Mouse (Mus musculus): Measurements from ENCODE around the gene Rbms3.

Rbms3 gene

DNA sequence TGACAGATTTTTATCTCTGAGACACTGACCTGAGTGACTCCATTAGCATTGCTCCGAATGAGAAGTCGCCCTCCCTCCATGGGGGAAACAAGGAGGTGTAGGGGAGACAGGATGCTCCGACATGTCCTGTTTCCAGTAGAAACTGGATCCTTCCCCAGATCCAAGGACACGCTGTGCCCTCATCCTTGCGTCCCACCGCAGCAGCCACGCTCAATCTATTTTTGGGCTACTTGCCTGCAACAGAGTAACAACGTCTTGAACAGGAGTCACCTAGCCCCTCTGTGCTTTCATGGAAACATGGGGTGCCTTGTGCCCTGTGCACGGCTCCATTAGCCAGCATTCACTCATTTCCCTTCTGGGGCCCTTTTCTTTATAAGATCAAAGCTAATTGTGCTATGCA, at the start of gene Rbms3:
TSS of gene Rbms3 (minus strand) at position 143 of the 400 bp plus-strand sequence.
- DNase-seq (ENCODE audit: low read depth in 1 of 2, low spot score in 2 of 2): no peak

DNA sequence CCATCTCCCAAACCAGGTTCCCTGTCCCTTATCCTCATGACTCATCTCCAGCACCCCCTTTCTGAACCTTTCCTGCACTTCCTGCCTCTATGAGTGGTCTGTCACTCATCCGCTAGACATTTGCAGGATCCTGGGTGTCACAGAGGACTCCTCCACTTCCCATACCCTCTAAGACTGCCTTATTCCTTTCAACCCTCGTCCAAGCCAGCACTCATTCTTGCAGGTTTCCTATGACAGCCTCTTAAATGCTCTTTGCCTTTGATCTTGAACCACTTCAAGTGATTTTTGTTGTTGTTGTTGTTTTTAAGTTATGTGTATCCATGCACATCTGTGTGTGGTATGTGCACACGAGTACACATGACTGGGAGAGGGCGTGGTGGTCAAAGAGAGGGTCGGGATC, 43.6 kb upstream of the Rbms3 start:
- no peak for DNase-seq (ENCODE audit: low read depth in 1 of 2, low spot score in 2 of 2)

DNA sequence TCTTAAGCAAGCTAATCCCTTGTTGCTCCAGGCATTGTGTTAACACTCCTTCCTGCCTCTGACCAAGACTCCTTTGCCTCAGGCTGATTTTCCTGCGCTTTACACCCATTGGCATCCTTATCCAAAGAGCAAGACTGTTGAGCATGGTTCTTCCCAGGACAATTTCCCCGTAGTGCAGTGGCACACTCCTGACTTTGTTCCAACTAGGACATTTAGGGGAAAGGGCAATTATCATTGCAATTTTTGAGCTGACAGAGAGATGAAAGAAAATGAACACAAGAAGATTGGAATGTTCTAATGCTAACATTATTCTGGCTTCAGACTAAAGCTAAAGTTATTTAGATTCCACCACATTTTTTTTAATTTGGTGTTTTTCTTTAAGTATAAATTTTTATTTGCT, 24.9 kb upstream of the Rbms3 start:
- no peak for DNase-seq (ENCODE audit: low read depth in 1 of 2, low spot score in 2 of 2)

DNA sequence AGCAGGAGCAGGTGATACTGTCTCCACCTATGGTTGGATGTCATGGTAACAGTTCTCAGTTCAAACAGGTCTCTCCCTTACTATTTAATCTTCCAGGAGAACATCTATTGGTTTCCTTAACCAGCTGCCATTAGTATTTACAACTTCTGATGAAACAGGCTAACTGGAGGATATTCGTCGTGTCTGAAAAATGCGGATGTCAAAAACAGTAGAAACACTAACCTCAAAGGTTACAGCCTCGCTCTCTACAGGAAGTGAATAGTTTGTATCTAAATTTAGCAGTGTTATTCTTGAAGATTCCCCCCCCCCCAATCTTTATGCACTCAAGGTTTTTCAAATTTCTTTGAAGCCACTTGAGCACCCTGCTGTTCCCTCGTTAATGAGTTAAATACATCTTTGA, 23.9 kb upstream of the Rbms3 start:
- DNase-seq (ENCODE audit: low read depth in 1 of 2, low spot score in 2 of 2): no peak

DNA sequence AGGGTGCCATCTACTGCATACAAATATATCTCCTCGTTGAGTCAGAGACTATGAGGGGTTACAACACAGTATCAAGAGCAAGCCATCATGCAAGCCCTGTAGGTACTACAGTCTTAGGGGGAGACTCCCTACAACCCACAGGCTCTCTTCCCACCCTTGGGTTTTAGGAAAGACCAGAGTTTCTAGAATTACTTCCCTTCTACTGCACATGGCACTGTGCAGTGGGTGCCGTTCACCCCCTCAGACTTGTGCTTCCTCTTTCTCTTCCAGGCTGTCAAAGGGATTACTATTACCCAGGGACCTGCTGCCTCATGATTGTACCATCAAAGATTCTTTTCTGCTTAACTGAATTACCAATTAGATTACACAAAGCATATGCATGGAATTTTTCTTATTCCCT, 16.4 kb upstream of the Rbms3 start:
- DNase-seq (ENCODE audit: low read depth in 1 of 2, low spot score in 2 of 2): no peak

DNA sequence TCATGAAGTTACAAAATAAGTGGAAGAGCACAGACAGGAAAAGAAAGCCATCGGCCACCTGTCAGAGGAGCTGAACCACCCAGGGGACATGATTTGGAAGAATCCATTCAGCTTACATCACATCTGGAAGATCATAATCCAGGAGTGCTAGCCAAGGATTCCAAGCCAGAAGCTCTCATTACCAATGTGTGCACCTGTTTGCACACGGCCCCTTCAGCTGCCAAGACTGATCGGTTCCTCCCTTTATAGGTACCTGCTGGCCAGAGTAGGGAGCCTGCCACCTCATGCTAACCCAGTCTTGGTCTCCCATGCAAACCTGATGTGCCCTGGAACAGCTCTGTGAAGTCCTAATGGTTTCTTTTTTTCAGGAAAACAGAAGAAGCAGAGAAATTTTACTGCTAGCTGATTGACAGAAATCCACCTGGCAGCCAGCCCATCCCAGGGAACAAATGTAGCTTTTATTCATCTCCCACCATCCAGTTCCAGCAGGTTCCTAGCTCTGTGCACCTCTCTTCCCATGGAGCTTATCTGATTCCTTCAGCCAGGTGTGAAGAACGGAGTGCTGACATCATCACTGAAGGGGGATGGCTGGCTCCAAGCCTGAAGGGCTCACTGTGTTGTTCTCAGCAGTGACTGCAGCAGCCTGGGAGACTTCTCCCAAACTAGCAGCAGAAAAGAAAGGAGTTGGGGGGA, 11.5 kb upstream of the Rbms3 start:
- no peak for DNase-seq (ENCODE audit: low read depth in 1 of 2, low spot score in 2 of 2)

DNA sequence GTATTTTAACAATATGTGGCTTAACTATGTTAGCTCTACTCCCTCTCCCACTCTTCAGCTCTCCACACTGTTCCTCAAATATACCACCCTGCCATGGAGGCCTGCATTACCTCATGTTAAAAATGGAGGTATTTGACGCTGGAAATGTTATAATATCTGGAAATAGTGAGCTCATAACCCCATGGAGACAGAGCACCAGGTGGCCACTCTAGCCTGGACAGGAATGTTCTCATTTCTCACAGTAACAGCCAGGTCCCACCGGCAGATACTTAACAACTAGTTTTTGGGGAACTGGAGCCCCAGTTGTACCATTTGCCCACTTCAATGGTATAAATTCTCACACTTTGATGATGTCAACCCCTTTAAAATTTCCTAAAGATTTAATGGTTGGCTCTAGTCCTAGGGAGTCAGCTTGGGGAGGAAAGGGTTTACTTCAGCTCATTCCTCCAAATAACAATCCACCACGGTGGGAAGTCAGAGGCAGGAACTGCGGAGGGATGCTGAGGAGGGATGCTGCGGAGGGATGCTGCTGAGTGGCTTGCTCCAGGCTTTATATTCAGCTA, 9.0 kb upstream of the Rbms3 start:
- no peak for DNase-seq (ENCODE audit: low read depth in 1 of 2, low spot score in 2 of 2)

DNA sequence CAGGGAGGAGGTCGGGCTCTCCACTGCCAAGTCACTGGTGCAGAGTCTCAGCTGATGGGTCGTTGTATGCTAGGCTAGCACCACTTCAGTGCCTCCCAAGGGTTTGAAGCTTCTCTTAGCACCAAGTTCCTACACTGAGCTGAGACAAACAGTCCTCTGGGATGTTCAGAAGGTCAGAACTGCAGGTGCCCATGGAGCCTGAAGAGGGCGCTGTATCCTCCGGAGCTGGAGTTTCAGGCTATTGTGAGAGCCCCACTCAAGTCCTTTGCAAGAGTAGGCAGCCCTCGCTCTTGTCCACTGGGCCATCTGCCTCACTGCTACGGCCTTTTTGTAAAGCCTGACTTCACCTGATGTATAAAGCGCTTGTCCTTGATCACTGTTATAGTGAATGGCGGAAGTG, 6.8 kb upstream of the Rbms3 start:
- no peak for DNase-seq (ENCODE audit: low read depth in 1 of 2, low spot score in 2 of 2)

DNA sequence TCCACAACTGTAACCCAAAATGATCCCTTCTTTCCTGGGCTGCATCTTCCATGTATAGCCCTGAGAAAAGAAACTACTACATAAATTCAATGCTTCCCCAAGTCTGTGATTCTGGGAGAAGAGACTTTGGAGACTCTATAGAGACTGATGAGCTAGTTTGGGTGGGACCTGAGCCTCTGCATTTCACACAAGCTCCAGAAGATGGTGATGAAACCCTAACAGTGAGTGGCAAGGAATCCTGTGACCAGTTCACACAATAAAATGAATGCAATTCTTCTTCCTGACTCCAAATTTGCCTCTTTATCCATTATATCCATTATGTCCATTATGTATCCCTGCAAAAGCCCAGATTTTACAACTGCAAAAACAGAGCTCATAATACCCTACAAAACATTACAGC, 2.5 kb downstream of the Rbms3 start:
- DNase-seq (ENCODE audit: low read depth in 1 of 2, low spot score in 2 of 2): no peak

DNA sequence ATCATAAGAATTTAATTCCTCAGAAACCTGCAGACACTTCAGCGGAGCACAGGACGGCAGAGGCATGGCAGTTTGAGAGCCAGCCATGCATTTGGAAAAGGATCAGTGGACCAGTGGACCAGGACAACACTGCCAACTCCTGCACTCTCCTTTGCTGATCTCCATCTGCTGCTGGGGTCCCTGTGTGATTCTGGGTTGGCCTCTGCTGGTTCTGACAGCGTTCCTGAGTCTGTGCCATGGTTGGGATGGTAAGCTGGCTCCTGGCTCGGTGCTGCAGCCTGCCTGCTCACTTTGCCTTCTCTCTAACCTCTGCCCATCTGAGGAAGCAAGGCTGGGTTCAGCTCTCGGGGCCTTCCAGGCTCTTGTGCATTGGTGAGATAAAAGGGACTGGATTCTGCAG, 28.9 kb downstream of the Rbms3 start:
- DNase-seq (ENCODE audit: low read depth in 1 of 2, low spot score in 2 of 2): no peak

DNA sequence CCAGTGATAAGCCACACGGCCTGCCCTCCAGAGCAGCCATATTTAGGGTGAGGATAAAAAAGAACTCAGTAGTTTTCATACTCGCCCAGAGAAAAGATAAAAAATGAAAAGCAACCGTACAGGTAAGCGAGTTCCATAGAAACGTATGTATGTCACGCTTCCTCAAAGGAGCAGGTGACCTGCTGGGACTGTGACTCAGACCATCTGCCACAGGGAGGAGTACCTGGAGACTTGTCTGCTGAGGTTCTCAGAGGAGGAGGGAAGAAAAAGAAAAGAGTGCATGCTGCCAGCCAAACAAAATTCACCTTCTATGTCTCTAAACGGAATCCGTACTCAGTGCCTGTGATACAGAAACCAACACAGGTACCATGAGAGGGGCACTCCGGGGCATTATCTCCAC, 30.4 kb downstream of the Rbms3 start:
- no peak for DNase-seq (ENCODE audit: low read depth in 1 of 2, low spot score in 2 of 2)

DNA sequence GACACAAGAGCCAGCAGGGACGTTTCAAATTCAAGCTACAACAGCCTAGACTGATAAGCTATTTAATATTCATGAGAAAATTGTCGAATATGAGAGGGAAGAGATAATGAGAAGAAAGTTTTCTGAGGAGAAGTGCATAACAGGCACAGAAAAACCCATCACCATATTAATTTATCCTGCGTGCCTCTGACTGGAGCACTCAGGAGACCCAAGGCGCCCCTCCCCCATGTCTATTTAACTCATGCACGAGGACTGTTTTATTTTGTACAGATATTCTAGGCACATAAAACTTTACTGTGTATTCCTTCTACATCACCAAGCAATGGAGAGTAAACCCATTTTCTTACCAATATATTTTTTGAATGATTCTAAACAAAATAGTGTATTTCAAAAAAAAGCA, 33.6 kb downstream of the Rbms3 start:
- no peak for DNase-seq (ENCODE audit: low read depth in 1 of 2, low spot score in 2 of 2)

DNA sequence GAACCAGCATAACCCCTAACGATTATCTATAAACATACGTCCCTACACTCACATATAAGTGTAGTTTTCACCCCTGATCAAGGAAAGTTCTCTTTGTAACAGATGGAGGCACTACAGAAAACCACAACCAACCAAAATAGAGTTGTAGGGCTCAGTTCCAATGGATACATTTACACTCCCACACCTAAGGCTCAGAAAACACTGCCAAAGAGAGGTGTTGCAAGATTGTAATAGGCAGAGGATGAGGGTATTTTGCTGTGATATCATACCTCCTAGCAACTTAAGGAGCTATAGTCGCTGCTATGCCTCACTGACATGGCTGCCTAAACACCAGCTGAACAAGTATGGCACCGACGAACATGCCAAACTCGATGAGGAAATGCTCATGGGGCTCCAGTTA, 44.4 kb downstream of the Rbms3 start:
- DNase-seq (ENCODE audit: low read depth in 1 of 2, low spot score in 2 of 2): no peak

DNA sequence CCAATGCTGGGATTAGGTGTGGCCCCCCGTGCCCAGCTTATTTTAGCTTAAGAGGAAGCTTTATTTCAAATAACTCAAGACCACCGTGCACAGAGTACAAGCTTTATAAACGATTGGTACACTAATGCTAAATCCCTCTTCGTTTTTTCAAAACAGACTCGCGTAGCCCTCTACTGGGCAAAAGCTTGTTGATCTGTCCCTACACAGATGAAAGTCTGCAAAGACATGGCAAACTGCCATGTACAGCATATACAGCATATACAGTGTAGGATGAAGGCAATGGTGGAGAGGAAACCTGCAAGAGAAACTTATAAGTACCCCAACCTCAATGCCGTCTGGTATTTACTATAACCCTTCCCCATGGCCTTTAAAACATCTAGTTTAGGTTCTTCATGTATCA, 46.1 kb downstream of the Rbms3 start:
- no peak for DNase-seq (ENCODE audit: low read depth in 1 of 2, low spot score in 2 of 2)

DNA sequence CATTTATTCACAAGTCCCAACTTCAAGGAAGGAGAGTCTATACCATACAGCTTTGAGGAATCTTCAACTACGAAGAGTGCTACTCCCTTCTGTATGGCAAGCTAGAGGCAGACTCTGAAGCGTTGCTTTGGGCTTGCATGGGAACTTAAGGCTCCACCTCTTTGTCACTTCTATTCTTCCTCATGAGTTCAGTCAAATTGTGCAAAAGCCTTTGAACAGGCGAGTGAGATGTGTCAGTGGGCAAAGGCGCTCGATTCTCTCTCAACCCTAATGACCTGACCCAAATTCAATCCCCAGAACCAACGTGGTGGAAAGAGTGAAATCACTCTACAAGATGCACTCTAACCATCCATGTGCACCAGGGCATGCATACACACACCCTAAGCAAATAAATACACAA, 47.1 kb downstream of the Rbms3 start:
- no peak for DNase-seq (ENCODE audit: low read depth in 1 of 2, low spot score in 2 of 2)

DNA sequence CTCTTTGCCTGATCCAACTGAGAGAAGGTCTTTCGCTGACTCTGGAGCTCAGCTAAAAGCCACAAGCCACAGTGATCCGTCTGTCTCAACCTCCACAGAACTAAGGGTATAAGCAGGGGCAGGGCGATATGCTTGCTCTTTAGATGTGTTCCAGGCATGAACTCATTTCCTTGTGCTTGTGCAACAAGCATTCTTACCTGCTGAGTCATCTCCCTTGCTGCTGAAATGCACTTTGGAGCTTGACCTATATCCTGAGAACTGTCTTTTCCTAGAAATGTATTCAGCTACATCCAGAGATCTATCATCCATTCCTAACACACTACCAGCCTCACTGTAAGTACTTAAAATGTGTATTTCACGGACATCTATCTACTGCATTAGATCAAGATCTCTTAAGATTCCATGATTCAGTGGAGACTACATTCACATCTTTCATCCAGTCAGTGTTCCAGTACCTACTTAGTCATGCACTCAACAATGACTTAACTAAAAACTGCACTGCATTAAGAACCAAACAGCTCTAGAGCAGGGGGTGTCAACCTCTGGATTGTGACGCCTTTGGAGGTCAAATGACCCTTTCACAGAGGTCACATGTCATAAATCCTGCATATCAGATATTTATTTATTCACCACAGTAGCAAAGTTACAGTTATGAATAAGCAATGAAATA, 58.4 kb downstream of the Rbms3 start:
- DNase-seq (ENCODE audit: low read depth in 1 of 2, low spot score in 2 of 2): no peak

DNA sequence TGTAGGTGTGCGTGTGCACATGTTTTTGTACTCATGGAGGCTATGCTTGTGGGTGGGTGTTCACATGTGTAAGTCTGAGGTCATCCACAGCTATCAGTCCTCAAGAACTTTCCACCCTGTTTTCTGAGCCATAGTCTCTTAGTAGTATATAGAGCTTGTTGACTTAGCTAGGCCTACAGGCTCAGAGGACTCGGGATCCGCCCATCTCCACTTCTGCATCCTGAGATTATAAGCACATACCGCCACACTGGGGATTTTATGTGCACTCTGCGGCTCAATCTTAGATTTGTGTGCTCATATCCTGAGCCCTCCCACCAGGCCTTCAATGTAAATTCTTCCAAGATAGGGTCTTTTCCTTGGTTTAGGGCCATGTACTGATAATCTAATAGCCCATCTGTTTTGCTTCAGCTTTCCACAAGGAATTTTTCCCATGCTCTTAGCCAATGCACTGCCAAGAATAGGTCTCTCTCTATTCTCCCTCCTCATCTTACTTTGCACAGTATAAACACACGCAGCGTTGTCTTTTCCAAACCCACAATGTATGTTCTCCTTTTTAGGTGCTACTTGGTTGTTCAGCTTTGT, 59.4 kb downstream of the Rbms3 start:
- DNase-seq (ENCODE audit: low read depth in 1 of 2, low spot score in 2 of 2): no peak

DNA sequence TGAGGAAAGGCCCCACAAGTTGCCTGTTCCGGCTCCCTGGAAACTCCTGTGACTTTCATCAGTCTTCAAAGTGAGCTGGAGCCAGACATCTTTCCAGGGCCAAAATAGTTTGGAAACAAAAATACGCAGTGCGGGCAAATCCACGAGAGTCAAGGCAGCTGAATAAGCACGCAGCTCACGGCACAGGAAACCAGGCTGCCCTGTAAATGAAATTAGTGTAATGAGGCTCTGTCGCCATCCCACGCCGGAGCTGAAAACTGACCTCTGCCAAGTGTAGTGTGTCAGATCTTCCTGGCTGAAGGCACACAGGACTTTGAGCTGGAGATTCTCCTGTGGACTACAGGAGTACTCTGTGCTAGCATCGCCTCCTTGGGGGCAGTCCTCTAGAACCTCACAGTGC, 63.4 kb downstream of the Rbms3 start:
- DNase-seq (ENCODE audit: low read depth in 1 of 2, low spot score in 2 of 2): no peak

DNA sequence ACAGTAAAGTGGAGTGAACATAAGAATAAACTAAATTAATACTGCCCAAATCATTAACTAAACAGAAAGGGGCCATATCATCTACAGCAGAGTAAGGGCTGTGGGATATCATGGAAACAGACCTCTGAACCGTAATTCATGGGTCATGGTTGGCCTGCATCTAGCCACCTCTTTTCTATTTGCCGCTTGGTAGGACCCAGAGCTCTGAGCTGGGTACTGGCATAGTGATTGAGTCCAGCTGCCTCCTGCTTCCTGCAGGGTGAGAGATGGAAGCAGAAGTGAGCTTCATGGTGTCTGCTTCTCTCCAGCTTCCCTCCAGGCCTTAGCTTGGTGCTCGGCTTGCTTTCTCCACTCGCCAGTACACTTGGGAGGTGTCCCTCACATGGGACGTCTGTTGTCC, 71.2 kb downstream of the Rbms3 start:
- DNase-seq (ENCODE audit: low read depth in 1 of 2, low spot score in 2 of 2): no peak

DNA sequence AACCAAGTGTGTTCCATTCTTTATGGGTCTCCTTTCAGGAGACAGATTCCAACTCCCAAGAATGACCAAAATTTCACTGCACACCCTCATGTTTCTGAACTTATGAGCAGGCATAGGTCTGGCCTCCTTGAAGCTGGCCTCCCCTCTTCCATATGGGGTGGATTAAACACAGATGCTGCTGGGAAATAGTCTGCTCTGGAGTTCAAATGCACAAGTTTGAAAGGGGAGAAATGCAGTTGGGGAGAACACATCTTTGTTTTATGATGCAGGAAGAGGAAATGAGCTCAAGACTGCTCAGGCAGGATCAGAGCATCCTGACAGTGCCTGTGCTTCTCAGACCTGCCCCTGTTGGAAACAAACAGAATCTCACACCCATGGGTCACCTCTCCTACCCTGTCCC, 75.4 kb downstream of the Rbms3 start:
- DNase-seq (ENCODE audit: low read depth in 1 of 2, low spot score in 2 of 2): no peak

DNA sequence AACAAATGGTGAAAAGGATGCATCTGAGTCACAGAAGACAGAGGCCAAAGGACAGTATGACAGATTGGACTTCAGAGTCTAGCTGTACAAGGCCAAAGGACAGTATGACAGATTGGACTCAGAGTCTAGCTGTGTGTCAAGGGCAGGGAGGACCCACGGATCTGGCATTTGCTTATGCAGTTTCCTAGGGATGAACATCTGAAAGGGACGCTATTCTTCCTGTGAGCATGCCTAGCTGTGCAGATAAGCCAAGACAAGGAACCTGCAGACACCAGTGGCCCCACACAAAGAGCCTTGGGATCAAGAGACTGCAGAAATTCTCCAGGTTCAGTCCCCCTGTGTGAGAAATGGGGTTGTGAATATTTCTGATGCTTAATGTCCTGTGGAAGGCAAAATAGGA, 100.4 kb downstream of the Rbms3 start:
- no peak for DNase-seq (ENCODE audit: low read depth in 1 of 2, low spot score in 2 of 2)

DNA sequence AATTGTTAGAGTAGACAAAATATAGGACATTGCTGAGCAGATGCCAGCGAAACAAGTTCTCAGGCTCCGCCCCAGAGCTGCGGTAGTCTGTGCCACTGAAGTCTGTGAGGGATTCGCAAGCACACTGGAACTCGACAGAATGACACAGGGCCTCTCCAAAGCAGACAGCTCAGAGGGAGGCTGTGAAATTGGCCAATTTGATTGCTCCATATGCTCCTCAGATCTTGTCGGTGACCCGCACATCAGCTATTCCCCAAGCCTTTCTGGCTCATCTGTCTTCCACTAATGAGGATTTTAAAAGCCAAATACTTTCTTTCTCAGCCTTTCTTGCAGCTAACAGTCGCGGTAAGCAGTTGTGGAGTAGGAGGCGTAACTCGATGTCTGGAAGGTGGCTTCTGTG, 120.8 kb downstream of the Rbms3 start:
- no peak for DNase-seq (ENCODE audit: low read depth in 1 of 2, low spot score in 2 of 2)

DNA sequence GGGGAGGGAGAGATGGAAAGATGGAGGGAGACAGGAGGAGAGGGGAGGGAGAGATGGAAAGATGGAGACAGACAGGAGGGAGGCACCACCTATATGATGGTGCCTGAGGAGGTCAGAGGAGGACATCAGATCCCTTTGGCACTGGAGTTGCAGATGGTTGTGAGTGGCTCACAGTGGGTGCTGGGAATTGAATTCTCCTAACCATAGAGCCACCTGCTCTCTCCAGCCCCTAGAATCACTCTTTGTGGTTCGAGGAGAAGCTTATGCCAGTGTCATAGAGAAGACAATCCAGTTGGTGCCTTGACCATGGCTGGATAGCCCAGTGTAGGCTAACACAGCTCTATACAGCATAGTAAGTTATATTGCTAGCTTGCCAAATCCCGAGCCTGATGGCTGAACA, 137.8 kb downstream of the Rbms3 start:
- DNase-seq (ENCODE audit: low read depth in 1 of 2, low spot score in 2 of 2): no peak

All from monocyte, adult 2 months (primary cell).